Mouse (Mus musculus) neural tube, embryonic 12.5 days (tissue): ENCODE measurements around the gene Col9a1. TPM values are rescaled to one million over a fixed set of nuclear protein-coding genes. Genes with fewer than 3 reads are reported as not detected.

Experiments
- ATAC-seq: fragments of 200-750 bp; cut with Nextera tagmentation; 2 replicates; pipeline ENCODE4 v1.8.0; 2017; ENCODE audit warnings: low read depth, mild to moderate bottlenecking, moderate TSS enrichment, moderate library complexity; ENCODE audit not compliant: low FRiP score
- H3K27ac ChIP-seq: fragments of 300-500 bp; sonication (generic); 2 replicates; pipeline ENCODE4 v1.5.1; 2016
- H3K27me3 ChIP-seq: fragments of 300-500 bp; sonication (generic); replicated peaks from 2 replicates; pipeline ENCODE4 v1.6.1; 2016; ENCODE audit warnings: mild to moderate bottlenecking
- H3K36me3 ChIP-seq: fragments of 300-500 bp; sonication (generic); 2 replicates; pipeline ENCODE4 v1.6.1; 2016; ENCODE audit warnings: mild to moderate bottlenecking
- H3K4me1 ChIP-seq: fragments of 300-500 bp; sonication (generic); 2 replicates; pipeline ENCODE4 v1.6.1; 2016
- H3K4me2 ChIP-seq: fragments of 300-500 bp; sonication (generic); replicated peaks from 2 replicates; pipeline ENCODE4 v1.6.1; 2016; ENCODE audit warnings: mild to moderate bottlenecking
- H3K4me3 ChIP-seq: fragments of 300-500 bp; sonication (generic); 2 replicates; pipeline ENCODE4 v1.5.1; 2016
- H3K9ac ChIP-seq: fragments of 300-500 bp; sonication (generic); 2 replicates; pipeline ENCODE4 v1.6.1; 2016; ENCODE audit warnings: mild to moderate bottlenecking
- H3K9me3 ChIP-seq: fragments of 300-500 bp; sonication (generic); 2 replicates; pipeline ENCODE4 v1.6.1; 2016; ENCODE audit warnings: mild to moderate bottlenecking
- WGBS: fragments of 180-500 bp; shearing (Covaris S2); methylation state at CpG from one replicate; pipeline ENCODE4 v1.1.7; 2016; 5-methylcytosine and 5-hydroxymethylcytosine counted together
- polyA plus RNA-seq: library from polyadenylated mRNA; unstranded; fragments of >200 nt; fragmentation: Nextera tagmentation; extraction: Ambion mirVana; gene quantifications from 2 replicates; pipeline ENCODE4 v1.2.1, GENCODE M21; 2016

The Col9a1 gene
- polyA plus RNA-seq, 1 experiment from 2014 or later = 30.9 TPM

DNA sequence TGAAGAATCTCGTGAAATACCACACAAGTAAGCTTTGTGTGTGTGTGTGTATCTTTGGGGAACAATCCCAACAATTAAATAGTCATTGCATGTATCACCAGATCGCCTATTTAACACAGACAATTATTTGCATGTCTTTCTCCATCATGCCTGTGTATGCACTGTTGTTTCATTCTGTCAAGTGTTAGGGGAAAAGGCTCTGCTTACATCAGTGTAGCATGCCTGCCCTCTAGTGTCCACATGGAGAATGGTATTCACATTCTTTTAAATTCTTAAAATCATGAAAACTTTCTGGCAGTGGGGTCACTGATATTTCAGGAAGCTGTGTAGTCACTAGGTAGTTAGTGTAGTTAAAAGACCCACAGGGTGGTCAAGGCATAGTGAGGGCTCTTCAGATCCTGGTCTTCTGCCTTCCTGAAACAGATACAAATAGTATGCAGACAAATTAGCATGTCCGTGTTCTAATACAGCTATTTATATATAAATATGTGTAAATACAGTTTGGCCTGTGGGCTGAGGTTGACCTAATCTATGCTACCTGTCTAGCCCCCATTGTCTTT lies 71.8 kb downstream of the Col9a1 start:
- Histone ChIP-seq H3K4me1 (peaks cover 5% of the 10 kb centered on the region; the same call in 1 of the 2 replicates), H3K27me3 (no peaks in the 10 kb centered on the region), H3K4me2 (no peak overlapping the region), H3K36me3 (no peaks in the 10 kb centered on the region), H3K9ac (no peak overlapping the region), H3K4me3 (no peak overlapping the region), H3K27ac (no peak overlapping the region), H3K9me3 (no peaks in the 10 kb centered on the region)
- ATAC-seq = peak; percentile 80
- 53% methylated on average over 3 of the region's 3 CpGs for WGBS

DNA sequence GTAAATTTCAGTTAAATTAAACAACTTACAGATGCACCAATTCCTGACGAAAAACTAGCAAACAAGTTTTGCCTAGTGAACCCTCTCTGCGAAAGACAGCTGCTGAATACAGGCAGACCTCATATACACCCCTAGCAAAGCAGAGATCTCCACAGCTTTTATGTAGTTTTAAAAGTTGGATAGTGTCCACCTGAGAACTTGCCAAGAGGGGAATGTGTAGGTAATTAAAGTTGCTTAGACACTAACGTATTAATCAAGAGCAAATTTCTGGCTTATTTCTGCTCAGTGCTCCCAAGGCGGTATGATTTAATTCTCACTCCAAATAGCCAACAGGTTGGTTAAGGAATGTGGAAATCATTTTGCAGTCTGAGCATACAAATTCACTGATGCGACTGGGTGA lies 80.6 kb downstream of the Col9a1 start:
- no peak overlapping the region for H3K9ac ChIP-seq
- 91% methylated on average over 5 of the region's 5 CpGs for WGBS
- H3K27me3 ChIP-seq = no peaks in the 10 kb centered on the region
- no peak overlapping the region for H3K4me2 ChIP-seq
- no peaks in the 10 kb centered on the region for H3K9me3 ChIP-seq
- H3K4me1 ChIP-seq = no peaks in the 10 kb centered on the region
- H3K4me3 ChIP-seq = no peak overlapping the region
- no peaks in the 10 kb centered on the region for H3K36me3 ChIP-seq
- H3K27ac ChIP-seq = no peak overlapping the region
- no peak for ATAC-seq

DNA sequence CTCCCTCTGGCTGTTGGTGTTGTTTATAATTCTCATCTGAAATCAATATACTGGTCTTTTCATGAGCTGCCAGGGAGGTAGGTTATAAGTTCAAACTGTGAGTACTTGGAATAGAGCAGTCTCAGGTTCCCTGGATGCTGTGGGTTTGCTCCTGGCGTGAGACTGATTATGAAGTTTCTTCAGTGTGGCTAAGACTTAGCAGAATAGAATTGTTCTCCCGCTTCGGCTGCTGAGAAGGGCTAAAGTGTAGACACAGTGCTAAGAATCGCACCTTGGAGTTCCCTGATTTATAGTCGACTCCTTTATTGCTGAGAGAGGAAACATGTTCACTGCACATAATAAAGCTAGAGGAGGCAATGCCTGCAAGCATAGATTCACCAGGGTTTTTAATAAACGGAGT lies 82.0 kb downstream of the Col9a1 start:
- no peaks in the 10 kb centered on the region for H3K27me3 ChIP-seq
- no peak overlapping the region for H3K4me2 ChIP-seq
- 58% methylated on average over 6 of the region's 6 CpGs for WGBS
- no peaks in the 10 kb centered on the region for H3K4me1 ChIP-seq
- H3K9me3 ChIP-seq = no peaks in the 10 kb centered on the region
- no peak overlapping the region for H3K27ac ChIP-seq
- H3K4me3 ChIP-seq = no peak overlapping the region
- H3K36me3 ChIP-seq = no peaks in the 10 kb centered on the region
- ATAC-seq = no peak
- no peak overlapping the region for H3K9ac ChIP-seq

DNA sequence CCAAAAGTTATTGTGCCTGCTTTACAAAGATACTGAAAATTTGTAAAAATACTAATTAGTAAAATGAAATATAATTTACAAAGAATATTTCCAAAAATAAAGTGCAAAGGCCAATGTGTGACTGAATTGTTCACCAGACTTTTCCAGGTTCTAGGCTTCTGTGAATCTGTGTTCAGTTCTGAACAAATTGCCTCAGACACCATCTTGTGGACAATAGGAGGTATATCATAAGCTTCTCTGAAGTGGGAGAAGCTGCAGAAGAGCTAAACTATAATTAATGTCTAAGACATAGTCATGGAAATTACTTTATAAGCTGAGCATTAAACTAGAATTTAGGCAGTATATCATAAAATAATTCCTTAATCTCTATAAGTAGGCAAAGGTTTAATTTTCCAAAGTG lies 83.8 kb downstream of the Col9a1 start:
- Histone ChIP-seq H3K9me3 (no peaks in the 10 kb centered on the region), H3K4me2 (no peak overlapping the region), H3K27me3 (no peaks in the 10 kb centered on the region), H3K4me1 (no peaks in the 10 kb centered on the region), H3K9ac (no peak overlapping the region), H3K36me3 (no peaks in the 10 kb centered on the region), H3K4me3 (no peak overlapping the region), H3K27ac (no peak overlapping the region)
- ATAC-seq = no peak

DNA sequence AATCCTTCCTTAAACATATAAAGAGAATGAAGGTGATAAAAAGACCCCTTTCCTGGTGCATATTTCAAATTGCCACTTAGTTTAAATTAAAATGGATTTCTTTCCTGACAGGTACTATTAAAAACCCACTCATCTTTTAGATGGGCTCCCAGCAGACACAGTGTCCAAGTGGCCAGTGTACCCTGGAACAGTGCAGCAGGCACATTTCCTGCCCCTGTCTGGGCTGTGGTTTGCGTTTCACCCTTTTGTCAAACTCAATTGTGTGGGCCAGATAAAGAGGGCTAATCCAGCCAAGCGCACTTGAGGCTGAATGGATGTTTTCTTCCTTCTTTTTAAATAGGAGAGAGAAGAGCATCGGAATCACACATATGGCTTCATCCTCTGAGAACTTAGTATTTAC lies 89.6 kb downstream of the Col9a1 start:
- Histone ChIP-seq H3K4me3 (no peak overlapping the region), H3K4me2 (no peak overlapping the region), H3K9ac (no peak overlapping the region), H3K36me3 (no peaks in the 10 kb centered on the region), H3K27me3 (no peaks in the 10 kb centered on the region), H3K27ac (no peak overlapping the region), H3K4me1 (no peaks in the 10 kb centered on the region), H3K9me3 (no peaks in the 10 kb centered on the region)
- WGBS = 46% methylated on average over 3 of the region's 3 CpGs
- no peak for ATAC-seq

DNA sequence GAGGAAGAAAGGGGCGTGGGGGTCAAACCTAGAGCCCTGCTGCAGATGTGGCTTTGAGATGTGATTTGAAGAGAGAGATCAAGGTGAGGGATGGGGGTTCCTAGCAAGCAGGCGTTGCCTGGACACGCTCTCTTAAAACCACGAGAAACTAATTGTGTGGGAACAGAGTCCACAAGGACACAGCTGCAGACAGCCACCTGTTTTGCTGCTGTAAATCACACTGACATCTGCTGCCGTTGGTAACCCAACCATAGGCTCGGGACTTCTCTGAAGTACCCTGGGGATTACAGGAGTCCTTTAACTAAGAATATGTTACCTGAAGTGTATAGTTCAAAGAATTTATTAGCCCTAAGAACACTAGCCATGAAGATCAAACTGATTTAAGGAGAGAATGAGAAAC lies 109.0 kb downstream of the Col9a1 start:
- no peaks in the 10 kb centered on the region for H3K27me3 ChIP-seq

DNA sequence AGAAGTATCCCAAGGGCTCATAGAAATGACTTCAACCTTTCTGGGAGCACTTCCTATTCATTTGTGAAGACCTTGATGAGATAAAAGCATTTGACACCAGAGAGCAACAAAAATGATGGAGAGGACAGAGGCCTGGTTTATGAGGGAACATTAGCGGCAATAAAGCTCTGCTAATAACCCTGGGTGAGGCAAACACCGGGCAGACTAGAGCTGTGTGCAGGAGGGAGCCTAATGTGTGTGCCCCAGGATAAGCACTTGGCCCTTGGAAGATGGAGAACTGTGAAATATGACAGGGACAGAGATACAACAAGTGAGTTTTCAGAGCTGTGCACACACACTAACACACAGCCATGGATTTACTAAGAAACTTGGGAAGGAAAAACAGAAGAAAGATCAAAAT lies 115.1 kb downstream of the Col9a1 start:
- Histone ChIP-seq H3K9me3 (no peaks in the 10 kb centered on the region), H3K27me3 (no peaks in the 10 kb centered on the region), H3K27ac (no peak overlapping the region), H3K9ac (no peak overlapping the region), H3K4me1 (no peaks in the 10 kb centered on the region), H3K36me3 (no peaks in the 10 kb centered on the region), H3K4me2 (no peak overlapping the region), H3K4me3 (no peak overlapping the region)
- 19% methylated on average over 2 of the region's 2 CpGs for WGBS
- ATAC-seq = peak; percentile 76

More for the DNA sequence above, 109.0 kb downstream of the Col9a1 start:
- H3K27ac ChIP-seq = no peak overlapping the region
- H3K4me3 ChIP-seq = no peak overlapping the region
- 19% methylated on average over 6 of the region's 6 CpGs for WGBS
- H3K4me2 ChIP-seq = no peak overlapping the region
- ATAC-seq = peak; percentile 71
- peaks cover 4% of the 10 kb centered on the region; the same call in 1 of the 2 replicates for H3K4me1 ChIP-seq
- no peaks in the 10 kb centered on the region for H3K9me3 ChIP-seq
- no peak overlapping the region for H3K9ac ChIP-seq
- H3K36me3 ChIP-seq = no peaks in the 10 kb centered on the region

DNA sequence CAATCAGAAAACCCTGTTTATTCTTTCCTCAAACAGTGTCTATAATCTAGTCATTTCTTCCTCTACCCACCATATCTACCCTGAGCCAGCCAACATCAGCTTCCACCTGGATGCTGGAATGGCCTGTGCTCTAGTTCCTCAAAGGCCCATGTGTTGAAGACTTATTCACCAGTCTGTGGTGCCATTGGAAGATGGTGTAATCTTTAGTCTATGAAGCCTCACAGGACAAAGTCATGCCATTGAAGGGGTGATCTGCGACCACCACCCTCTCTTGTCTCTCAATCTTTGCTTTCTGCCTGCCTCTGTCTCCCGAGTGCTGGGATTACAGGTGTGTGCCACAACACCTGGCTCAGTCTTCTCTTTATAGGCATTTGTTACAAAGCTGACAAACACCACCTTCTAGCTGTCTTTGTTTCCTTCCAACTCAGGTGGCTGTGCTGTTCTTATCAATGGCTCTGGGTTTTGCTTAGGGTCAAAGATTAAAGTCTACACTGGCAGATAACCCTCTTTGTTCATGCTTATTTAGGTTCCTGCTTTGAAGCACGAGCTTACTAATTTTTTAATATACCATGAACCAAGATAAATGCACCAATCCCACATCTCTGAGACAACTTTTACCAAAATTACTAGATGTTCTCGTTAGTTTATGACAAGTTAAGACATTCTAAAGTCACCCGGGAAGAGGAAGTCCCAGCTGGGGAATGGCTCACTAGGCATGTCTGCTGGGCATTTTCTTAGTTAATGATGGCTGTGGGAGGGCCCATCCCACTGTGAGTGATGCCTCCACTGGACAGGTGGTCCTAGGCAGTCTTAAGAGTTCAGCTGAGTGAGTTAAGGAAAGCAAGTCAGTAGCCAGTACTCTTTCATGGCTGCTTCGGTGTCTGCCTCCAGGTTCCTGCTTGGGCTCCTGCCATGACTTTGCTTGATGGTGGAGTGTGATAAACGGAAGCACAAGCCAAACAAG lies 117.9 kb downstream of the Col9a1 start:
- H3K27ac ChIP-seq = no peak overlapping the region
- H3K27me3 ChIP-seq = no peaks in the 10 kb centered on the region
- 82% methylated on average over 7 of the region's 7 CpGs for WGBS
- H3K4me2 ChIP-seq = no peak overlapping the region
- H3K9ac ChIP-seq = no peak overlapping the region
- no peaks in the 10 kb centered on the region for H3K4me1 ChIP-seq
- H3K9me3 ChIP-seq = no peaks in the 10 kb centered on the region
- no peak for ATAC-seq
- no peak overlapping the region for H3K4me3 ChIP-seq
- H3K36me3 ChIP-seq = no peaks in the 10 kb centered on the region

DNA sequence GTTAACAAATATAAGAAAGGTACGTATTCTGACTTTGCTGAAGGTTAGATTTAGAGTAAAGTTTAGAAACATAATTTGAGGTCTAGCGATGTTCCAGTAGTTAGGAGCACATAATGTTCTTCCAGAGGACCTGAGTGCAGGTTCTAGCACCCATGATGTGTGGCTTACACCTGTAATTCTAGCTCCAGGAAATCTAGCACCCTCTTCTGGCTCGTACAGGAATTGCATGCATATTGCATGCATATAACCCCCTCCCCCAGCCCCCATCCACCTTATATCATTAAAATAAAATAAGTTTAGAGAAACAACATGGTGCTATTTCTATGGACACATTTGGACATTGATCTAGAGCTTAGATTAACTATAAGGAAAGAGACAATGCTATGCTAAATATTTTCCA lies 123.3 kb downstream of the Col9a1 start:
- H3K9me3 ChIP-seq = no peaks in the 10 kb centered on the region
- H3K9ac ChIP-seq = no peak overlapping the region
- 89% methylated on average over 3 of the region's 3 CpGs for WGBS
- no peaks in the 10 kb centered on the region for H3K4me1 ChIP-seq
- no peak overlapping the region for H3K4me2 ChIP-seq
- no peak for ATAC-seq
- H3K4me3 ChIP-seq = no peak overlapping the region
- H3K27me3 ChIP-seq = no peaks in the 10 kb centered on the region
- no peak overlapping the region for H3K27ac ChIP-seq
- no peaks in the 10 kb centered on the region for H3K36me3 ChIP-seq

Other genes starting within 250 kb of the Col9a1 start
- gene Sdhaf4, start 172.0 kb upstream of the Col9a1 start, polyA plus RNA-seq = 78.1 and 80.1 TPM in 2 replicates
- gene Fam135a, start 77.3 kb upstream of the Col9a1 start, polyA plus RNA-seq = 42.9 and 49.3 TPM in 2 replicates